Mouse (Mus musculus) frontal cortex, postnatal 36 days (tissue): ENCODE measurements around the gene Prkcb.

Experiments used
- DNase-seq, 2 experiments: peaks; one replicate each; pipeline ENCODE4 v3.0.0; 2022; ENCODE audit warnings: low spot score in 2 of 2

Gene Prkcb

DNA sequence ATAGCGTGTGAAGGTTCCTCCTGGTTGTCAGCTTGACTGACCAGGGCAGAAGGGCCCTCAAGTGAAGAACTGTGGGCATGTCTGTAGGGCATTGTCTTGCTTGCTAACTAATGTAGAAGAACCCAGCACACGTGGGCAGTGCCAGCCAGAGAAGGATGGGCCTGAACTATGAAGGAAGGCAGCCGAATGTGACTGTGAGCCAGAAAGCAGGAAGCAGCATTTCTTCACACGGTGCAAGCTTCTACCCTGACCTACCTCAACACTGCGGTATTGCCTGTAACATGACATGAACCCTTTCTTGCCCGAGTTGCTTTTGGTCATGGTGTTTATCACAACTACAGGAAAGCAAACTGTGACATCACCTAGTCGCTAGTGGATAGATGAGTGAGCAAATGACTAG, 113.5 kb downstream of the Prkcb start:
- no peak for DNase-seq

DNA sequence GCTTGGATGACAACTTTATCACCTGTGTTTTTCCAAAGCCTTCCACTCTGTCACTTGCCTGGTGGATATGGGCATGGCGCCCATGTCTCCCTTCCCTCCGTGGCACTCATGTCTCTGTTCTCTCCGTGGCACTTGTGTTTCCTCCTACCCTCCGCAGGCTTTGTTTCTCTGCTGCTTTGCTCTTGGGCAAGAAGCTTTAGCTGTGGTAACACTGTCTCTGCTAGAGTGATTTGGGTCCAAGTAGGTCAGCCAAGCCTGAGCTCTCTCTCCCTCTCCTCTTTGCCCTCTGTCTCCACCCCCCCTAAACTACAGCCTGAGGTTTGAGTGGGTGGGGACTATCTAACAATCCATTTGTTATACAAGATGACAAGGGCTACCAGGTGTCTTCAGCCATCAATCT, 114.8 kb downstream of the Prkcb start:
- no peak for DNase-seq

DNA sequence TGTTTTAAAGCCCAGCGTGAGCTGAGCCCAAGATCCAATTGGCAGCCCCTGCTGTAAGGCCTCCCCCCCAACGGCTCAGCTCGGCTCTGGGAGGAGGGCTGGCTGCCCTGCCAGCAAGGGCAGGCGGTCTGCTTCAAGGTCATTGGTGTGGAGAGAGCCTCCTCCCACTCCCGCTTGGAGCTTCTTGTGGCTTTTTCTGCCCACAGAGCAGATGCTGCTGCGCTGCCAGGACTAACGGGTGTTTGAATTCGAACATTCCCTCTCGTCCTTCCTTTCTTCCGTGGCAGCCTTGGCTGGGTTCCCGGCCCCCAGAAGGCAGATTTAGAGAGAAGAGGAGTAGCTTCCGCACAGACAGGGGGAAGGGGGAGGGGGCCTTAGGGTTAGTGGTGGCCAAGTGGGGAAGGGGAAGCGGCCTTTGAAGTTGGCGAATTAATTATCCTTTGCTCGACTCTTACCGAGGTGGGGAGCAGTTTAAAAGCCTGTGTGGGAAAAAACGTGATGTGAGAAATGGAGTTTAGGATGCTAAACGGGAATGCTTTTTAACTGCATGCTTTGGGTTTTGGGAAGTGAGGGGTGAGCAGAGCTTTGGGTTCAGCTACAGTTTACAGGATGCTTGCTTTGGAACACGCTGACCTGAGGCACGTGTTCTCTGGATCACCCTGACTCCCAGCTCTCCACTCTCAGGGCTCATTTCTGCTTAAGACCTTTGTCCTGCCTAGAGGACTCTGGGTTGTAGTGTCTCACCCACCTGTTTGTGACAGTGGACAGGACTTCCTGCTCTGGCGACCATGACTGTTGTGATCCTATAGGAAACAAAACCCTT, 116.2 kb downstream of the Prkcb start:
- DNase-seq: peak; percentile 90 to 92

DNA sequence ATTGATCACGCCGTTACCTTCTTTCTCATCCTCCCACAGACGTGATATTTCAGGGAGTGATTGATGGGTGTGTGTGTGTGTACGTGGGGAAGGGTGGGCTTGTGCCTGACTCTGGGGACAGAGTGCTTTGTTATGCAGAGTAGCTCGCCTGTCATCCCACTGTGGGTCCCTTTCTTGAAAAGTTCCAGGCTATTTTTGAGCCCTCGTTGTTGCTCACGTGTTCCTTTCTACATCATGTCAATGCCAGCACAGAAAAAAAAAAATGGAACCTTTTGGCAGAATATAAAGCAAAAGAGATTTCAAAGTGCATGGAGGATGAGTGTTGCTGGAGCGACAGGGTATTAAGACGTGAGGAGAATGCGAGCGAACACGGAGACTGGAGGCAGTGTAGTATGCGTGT, 118.1 kb downstream of the Prkcb start:
- DNase-seq: peak in 1 of 2 experiments; percentile 27

DNA sequence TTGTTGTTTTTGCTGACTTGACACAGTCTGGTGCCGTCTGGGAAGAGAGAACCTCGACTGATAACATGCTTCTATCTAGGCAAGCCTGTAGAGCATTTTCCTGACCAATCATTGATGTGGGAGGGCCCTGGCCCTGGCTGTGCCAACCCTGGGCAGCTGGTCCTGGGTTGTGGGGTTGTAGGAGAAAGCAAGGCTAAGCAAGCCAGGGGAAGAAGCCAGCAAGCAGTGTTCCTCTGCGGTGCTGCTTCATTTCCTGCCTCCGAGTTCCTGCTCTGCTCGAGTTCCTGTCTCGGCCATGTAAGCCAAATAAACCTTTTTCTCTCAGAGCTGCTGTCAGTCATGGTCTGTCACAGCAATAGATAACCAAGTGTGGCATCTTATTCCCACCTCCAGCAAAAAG, 121.4 kb downstream of the Prkcb start:
- DNase-seq: no peak

DNA sequence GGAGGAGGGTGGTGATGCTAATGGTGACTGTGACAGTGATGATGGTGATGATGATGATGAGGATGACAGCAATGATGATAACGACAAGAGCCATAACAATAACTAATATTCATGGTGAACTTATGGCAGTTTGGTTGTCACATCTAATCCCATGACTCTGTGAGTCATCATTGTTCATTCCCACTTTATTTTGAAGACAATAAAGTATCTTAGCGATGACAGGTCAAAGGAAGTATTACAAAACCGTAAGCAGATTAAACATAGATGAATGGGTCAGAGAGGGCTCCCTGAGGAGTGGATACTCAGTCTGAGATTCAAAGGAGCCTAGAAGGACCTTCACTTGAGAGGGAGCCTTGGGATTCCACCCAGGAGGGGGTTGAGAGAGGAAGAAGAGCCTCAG, 122.3 kb downstream of the Prkcb start:
- no peak for DNase-seq

DNA sequence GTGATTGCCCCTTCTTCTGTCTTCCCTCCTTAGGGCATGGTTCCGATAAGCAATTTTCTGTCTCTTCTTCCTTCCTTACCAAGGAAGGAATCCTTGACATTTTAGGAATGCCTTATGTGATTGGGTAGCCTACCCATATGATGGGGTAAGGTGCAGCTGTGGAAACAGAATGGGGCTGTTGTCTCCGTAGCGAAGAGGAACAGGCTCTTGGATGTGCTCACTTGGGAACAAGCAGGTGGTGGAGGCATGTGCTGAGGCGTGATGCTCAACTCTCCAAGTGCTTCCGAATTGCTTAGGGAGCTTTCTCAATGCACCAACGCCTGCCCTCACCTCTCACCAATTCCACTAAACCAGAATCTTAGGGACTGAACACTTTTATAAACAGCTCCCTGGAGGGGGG, 124.7 kb downstream of the Prkcb start:
- DNase-seq: no peak

DNA sequence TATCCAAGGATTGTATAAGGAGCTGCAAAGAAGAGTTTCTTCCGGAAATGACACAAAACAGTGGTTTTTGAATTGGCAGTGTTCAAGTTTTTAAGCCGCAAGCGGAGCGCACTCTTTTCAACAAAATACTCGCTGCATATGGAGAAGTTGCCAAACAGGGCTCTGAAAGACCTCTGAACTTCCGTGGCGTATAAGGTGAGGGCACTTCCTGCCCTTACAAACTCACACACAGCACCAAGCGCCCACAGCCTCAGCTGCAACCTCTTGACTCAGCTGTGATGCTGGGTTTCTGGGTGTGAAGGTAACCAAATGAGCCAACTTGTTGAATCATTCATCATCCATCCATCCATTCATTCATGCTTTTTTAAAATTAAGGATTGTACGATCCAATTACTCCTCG, 125.6 kb downstream of the Prkcb start:
- no peak for DNase-seq

DNA sequence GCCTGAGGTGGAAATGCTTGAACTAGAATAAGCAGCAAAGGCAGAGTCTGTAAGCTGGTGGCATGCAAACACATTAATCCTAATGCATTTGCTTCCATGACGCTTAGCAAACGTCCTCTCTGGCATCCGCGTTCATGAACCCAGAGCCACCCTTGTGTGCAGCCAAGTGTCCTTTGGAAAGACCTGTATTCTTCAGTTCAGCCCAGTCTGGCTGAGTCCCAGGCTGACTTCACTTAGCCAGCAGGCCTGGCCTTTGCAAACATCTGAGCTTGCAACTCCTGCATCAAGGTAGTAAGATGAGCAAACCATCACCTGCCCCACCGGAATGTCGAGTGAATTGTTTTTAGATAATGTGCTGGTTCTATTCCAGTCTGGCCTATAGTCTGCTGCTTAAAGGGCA, 126.1 kb downstream of the Prkcb start:
- DNase-seq: no peak

DNA sequence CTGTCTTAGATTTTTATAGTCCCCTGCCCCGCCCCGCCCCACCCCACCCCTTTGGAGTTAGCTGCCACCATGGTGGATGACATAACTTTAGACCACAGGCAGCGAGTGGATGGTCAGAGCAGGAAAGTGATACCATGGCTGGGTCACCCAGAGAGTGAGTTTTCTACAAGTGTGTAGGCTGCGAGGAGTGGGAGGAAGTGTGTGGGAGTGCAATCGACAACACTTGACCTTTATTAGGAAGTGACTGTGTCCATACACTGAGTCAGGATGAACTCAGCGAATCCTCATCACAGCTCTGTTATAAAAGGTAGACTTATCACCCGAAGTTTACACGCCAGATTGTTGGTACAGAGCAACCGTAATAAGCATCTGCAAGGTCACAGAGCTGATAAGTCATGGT, 126.8 kb downstream of the Prkcb start:
- no peak for DNase-seq

DNA sequence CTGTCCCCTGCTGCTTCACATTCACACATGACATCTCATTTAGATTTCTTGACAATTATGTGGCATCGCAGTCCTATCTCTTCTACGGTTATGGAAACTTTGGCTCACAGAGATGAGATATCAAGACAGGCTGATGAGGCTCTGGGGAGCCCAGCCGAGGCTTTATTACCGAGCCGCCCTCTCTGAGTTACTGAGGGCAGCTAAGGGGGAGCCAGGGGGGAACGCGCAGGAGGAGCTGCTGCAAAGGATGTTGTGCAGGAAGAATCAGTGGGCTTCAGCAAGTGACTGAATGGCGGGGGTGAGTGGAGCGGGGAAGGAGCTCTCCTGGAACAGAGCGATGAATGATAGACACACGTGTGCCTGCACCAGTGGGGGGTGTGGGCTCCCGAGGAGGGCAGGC, 127.4 kb downstream of the Prkcb start:
- peak in 1 of 2 experiments; percentile 38 for DNase-seq

DNA sequence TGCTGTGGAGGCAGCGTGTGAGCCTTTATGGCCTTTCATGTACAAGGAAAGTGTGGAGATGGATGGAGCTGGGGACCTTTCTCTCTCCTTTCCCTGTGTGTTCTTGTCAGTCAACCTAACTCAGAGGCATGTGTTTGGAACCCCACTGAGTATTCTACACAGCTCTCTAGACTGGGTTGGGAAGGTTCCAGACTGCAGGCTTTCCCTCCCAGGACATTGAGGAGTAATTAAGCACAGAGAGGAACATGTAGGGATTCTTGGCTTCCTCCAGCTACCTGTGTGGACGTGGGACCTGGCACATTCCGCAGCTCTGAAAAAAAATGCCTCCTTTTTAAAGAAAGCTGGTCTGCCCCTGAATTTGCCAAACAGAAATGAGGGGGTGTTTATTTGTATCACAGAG, 130.0 kb downstream of the Prkcb start:
- DNase-seq: no peak

DNA sequence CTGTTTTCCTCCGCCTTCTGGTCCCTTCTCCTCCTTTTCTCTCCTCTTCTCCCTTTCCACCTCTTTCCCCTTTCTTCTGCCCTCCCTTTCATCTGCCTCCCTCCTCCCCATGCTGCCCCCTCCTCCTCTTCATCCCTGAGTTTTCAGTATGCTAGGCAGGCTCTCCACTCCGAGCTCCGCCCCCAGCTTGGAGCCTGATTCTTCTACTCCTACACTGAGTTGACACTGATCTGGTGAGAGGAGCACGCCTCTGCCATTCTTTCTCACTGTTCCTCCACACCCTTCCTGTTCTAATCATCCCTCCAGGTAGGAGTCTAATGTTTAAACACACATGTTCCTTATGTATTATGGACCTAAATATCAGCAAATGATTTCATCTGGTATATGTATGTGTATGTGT, 135.3 kb downstream of the Prkcb start:
- DNase-seq: no peak

DNA sequence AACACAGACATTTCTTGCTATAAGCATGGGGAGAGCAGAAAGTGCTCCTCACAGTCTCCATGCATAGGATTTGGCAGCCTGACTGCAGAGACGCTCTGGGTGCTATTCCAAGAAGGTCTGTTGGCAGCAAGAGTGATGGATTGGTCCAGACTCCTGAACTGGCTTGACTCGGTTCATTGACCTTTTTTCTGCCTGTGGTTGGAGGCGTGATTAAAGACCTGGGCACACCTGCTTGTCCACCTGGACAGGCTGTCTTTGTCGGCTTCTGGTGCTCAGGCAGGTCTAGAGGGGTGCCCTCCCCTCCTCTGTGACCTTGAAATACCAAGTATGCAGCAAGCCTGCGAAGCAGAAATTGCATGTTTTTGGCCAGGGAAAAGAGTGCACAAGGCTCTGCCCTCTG, 140.6 kb downstream of the Prkcb start:
- no peak for DNase-seq

DNA sequence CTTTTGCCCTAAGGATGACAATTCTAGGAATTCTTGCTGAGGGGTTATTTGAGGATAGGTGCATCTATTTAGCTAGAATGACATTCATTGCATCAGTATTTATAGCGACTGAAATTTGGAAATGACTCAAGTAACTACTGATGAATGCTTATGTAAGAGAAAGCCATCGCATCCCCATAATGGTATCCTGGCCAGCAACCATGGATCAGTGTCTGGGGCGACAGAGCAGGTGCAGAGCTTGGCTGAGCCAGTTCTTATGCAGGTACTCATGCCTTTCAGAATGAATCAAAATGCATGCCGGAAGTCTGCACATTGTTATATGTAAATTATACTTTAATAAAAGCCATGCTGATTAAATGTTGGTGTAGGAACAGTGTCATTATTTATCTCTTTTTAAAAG, 143.8 kb downstream of the Prkcb start:
- DNase-seq: no peak

DNA sequence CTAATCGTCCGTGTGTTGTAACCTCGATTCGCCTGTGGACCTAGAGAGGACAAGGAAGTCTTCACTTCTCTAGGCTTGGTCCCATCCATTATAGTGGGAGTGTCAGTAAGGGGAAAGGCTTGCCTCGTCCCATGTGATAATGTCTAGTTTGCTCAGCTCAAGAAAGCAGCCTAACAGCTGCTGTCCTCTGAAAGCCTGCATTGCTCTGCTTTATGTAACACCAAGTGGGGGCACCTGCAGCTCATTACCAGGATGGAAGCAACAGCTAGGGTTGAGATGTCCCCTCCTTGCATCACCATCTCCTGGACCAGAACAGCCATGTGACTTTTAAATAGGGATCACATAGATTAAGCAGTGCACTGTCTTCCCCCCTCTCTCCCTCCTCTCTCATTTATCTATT, 144.8 kb downstream of the Prkcb start:
- DNase-seq: peak in 1 of 2 experiments; percentile 52

DNA sequence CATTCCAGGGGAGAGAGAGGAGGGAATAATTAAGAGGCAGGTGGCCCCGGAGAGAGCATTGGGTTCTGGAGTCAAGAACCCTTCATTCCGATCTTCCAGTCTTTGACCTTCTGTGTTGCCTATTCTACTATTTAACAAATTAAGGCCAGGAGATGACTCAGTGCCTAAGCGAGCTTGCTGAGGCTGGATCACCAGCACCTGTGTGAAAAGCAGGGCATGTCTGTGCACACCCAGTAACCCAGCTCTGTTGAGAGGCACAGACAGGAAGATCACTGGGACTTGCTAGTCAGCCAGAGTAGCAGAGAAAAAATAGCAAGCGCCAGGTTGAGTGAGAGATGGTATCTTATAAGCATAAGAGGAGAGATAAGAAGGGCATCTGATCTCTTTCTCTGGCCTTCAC, 146.4 kb downstream of the Prkcb start:
- no peak for DNase-seq

DNA sequence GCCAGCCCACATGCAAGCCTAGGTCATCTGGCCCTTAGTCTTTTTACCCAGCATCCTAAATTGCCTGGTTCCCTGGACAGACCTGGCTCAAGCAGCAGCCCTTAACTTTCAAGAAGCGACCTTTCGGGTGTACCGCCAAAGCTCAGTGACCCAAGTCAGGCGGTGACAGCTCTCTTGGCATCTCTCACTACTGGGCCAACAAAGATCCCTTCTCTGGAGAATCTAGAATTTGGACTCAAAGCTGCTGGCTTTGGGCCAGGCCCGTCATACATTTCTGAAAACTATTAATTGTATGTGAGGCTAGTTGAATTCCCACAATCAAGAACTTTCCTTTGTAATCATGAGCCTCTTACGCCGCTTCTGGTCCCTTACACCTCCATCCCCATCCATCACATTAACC, 147.0 kb downstream of the Prkcb start:
- DNase-seq: no peak

DNA sequence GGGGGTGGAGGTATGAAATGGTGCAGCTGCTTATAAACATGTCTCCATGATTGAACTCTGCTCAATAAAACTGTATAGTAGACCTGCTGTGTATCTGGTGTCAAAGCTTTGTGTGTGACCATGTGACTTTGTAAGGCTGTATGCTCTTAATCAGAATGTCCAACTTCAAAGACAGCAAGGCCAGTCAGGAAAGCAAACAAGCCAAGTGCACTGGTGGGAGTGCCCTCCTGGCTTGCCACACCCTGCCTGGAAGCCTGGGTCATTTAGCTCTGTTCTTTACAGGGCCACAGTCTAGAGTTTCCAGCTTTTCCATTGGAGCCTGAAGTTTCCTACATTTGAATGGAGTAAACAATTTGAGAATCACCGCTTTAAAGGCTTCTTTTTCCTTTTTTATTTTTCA, 148.8 kb downstream of the Prkcb start:
- DNase-seq: no peak

DNA sequence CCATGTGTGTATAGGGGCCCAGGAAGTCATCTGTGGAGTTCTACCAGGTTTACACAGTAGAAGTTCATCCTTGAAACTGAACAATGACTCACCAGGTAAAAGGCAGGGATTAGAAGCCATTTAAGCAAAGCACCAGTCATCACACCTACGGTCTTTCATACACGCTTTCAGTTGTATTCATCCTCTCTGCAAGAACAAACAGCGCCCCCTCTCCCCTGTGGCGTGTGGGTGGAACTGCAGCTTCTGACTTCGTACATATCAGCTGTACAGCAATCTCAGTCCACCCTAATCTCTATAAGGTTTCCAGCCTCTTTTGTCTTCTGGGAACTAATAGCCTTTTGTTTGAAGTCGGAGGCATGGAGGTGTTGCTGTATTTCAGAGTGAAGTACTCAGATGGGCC, 156.5 kb downstream of the Prkcb start:
- DNase-seq: no peak

DNA sequence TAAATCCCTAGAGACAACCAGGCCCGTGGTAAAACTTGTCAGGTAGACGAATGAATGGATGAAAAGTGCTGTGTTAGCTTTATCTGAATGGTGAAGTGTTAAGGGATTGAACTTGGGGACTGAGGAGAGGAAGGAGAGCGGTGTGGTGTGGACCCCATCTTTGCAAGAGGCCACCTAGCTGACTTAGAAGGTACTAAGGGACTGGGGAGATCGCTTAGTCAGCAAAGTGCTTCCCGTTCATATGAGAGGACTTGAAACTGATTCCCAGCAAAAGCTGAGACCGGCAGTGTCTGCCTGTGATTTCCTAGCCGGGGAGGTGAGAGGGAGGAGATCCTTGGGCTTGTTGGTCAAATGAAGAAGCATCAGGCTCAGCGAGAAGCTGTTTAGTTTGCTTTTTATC, 164.1 kb downstream of the Prkcb start:
- DNase-seq: no peak

DNA sequence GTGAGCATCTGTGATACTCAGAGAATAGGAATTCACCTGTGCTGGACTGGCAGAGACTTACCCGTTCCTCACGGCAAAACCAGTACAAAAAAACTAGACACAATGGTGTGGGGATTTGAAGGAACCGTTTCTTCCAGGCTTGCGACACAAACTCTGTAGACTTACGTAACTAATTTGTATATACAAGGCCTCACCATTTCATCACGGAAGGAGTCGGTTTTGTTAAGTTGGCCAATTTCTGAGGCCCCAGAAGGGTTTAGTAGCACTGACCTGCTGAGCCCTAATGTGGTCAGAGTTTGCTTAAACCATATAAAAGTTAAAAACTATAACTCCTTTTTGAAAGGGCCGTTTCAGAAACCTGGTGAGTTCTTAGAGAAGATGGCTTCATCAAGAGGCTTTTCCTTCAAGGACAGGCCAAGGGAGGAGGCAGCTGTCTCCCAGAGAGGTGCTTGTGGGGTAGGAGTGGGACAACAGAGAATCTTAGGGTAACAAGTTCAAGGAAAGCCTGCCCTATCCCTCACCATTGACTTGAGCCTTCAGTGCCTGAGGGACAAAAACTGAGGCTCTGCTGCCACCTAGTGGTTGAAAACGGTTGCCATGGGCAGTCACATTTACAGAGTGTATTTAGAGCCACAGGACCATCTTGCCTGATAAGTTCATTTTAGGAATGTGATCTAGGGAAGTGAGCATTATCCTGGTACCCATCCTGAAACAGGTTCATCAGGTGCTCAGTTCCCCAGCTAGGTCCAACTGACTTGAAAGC, 170.8 kb downstream of the Prkcb start:
- peak; percentile 87 to 90 for DNase-seq

DNA sequence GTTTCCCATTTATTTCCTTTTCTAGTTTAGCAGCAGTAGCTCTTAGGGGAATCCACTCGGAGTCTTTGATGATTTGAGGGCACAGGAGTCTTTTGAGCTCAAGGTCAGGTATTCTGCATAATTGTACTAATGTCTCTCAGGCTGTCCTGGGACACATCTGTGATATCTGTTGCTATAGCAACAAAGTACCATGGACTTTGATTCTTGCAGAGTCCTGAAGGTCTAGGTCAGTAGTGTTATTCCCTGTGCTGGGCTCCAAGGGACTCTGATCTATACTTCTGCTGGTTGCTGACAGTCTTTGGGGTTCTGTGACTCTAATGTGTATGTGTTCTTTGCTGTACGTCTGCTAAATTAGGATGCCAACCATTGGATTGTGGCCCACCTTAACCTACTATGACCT, 171.5 kb downstream of the Prkcb start:
- DNase-seq: no peak
